Mouse (Mus musculus): ENCODE results near the gene Lemd2.

GRCm38 (mm10) chr17:27226701-27227100 is 22.4 kb upstream of the Lemd2 start:
- TF ChIP-seq CTCF (IDR thresholded peaks at IDR 0.05; ENCODE audit: extremely low read depth, insufficient read depth, low read length) (no peak), POLR2A (IDR thresholded peaks at IDR 0.05; ENCODE audit: extremely low read depth, insufficient read depth, low read length) (no peak)

Data from cortical plate, adult 2 months (tissue).